Mouse (Mus musculus) heart, adult 2 months (tissue): ENCODE data around the gene Pomt1.

Source experiments
- CTCF ChIP-seq: fragments of 200-600 bp; IDR thresholded peaks from 2 replicates; pipeline ENCODE4 v1.8.1; 2022; ENCODE audit warnings: antibody characterized with exemption, mild to moderate bottlenecking, moderate library complexity
- EP300 ChIP-seq: fragments of 200-500 bp; IDR thresholded peaks from 2 replicates; pipeline ENCODE4 v1.6.1; 2011; ENCODE audit warnings: low read depth, low read length, control low read depth; ENCODE audit not compliant: insufficient read depth
- POLR2A ChIP-seq: fragments of 200-500 bp; IDR thresholded peaks from 2 replicates; pipeline ENCODE4 v1.6.1; 2011; ENCODE audit warnings: mild to moderate bottlenecking, low read depth, low read length, control low read depth; ENCODE audit not compliant: insufficient read depth

DNA sequence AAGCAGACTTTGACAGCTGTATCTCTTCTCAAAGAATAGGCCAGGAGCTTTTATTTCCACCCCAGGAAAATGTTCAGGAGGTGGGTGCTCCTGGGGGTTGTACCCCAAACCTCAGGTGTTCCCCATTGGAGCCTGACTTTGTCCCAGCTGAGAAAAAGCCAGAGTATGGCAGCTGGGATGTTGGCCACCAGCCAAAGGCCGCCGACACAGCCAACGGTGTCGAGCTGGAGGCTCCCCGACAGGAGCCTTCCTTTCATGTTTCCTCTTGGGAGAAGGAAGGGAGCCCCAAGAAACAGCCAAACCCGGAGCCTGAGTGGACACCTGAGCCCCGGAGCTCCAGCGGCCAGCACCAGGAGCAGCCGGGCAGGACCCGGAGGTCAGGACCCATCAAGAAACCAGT lies 23.4 kb upstream of the Pomt1 start:
- TF ChIP-seq POLR2A (no peak), CTCF (no peak), EP300 (no peak)
